In genomic region chr2:155240915-155241314, GRCm38 (mm10) we compare ENCODE assay signal across 9 mouse cellular contexts. TPM values are rescaled to one million over a fixed set of nuclear protein-coding genes. Genes with fewer than 3 reads are reported as not detected.
DNase-seq lines count a peak whose midpoint lies in the region; ATAC-seq and TF ChIP-seq lines count a peak whose summit lies in the region.
"Had no signal": no experiment of that assay in that cellular context is flagged by ENCODE, and none has a peak within 500 bp of the region (broad histone marks: within the 10 kb centered on the region; RNA-seq: fewer than 3 reads in every experiment).

No protein-coding gene starts in this region.

- no peak overlapping the region for H3K4me2 ChIP-seq in liver, embryonic 14.5 days (ENCODE audit: low read depth)
- H3K4me2 ChIP-seq in forebrain, embryonic 12.5 days = no peak overlapping the region

- ATAC-seq in liver, embryonic 14.5 days (ENCODE audit: insufficient read depth) = no peak
- no peak for ATAC-seq in forebrain, embryonic 12.5 days (ENCODE audit: low FRiP score)

- TF ChIP-seq EP300 in liver, embryonic 14.5 days (IDR thresholded peaks at IDR 0.05; ENCODE audit: low read depth) = no peak

- H3K4me3 ChIP-seq in liver, embryonic 14.5 days (ENCODE audit: insufficient read depth in 1 of 2, low read depth in 2 of 2, low read length in 2 of 2) = no peak overlapping the region
- no peak overlapping the region for H3K4me3 ChIP-seq in limb, embryonic 10.5 days
- no peak overlapping the region for H3K4me3 ChIP-seq in forebrain, embryonic 12.5 days (replicated peaks)
- H3K4me3 ChIP-seq: erythroblast, embryonic 14.5 days had no signal

- peaks cover 12% of the 10 kb centered on the region for H3K36me3 ChIP-seq in liver, embryonic 14.5 days (replicated peaks; ENCODE audit: control insufficient read depth, insufficient read depth, low read depth)
- H3K36me3 ChIP-seq in limb, embryonic 10.5 days = peaks cover 51% of the 10 kb centered on the region
- peaks cover 38% of the 10 kb centered on the region for H3K36me3 ChIP-seq in forebrain, embryonic 12.5 days (replicated peaks)

- peak; percentile 14 for DNase-seq in embryo, embryonic 10 days (ENCODE audit: low spot score)
- DNase-seq in embryo, embryonic 11 days = no peak
- peak; percentile 28 to 60 for DNase-seq in urinary bladder, postnatal 36 days (ENCODE audit: low spot score in 2 of 2)
- no peak for DNase-seq in urinary bladder, postnatal 25 days (ENCODE audit: low spot score)
- DNase-seq in liver, embryonic 14.5 days (ENCODE audit: low read depth in 3 of 3, low spot score in 3 of 3) = no peak
- DNase-seq in limb, embryonic 10.5 days (ENCODE audit: low spot score) = no peak
- DNase-seq in left cerebral cortex, adult 8-10 months (ENCODE audit: low spot score in 2 of 2) = no peak

- no peaks in the 10 kb centered on the region for H3K9me3 ChIP-seq in liver, embryonic 14.5 days (ENCODE audit: control insufficient read depth, low read length)
- H3K9me3 ChIP-seq in limb, embryonic 10.5 days (replicated peaks) = no peaks in the 10 kb centered on the region
- H3K9me3 ChIP-seq in forebrain, embryonic 12.5 days = no peaks in the 10 kb centered on the region

- H3K9ac ChIP-seq in liver, embryonic 14.5 days (replicated peaks) = no peak overlapping the region
- H3K9ac ChIP-seq in forebrain, embryonic 12.5 days = no peak overlapping the region

- no peaks in the 10 kb centered on the region for H3K27me3 ChIP-seq in liver, embryonic 14.5 days (ENCODE audit: control insufficient read depth, insufficient read depth, low read length)
- H3K27me3 ChIP-seq in limb, embryonic 10.5 days (ENCODE audit: low read depth, poor library complexity, severe bottlenecking) = no peaks in the 10 kb centered on the region
- no peaks in the 10 kb centered on the region for H3K27me3 ChIP-seq in forebrain, embryonic 12.5 days

- H3K27ac ChIP-seq in liver, embryonic 14.5 days = no peak overlapping the region
- H3K27ac ChIP-seq in limb, embryonic 10.5 days = no peak overlapping the region
- H3K27ac ChIP-seq in forebrain, embryonic 12.5 days = no peak overlapping the region

- TF ChIP-seq CTCF in liver, embryonic 14.5 days (IDR thresholded peaks at IDR 0.05; ENCODE audit: low read depth) = peak; percentile 57

- H3K4me1 ChIP-seq in liver, embryonic 14.5 days (replicated peaks; ENCODE audit: control insufficient read depth in 2 of 2, insufficient read depth in 2 of 2, low read length in 1 of 2) = peaks cover 6 to 7% of the 10 kb centered on the region in 2 experiments
- peaks cover 13% of the 10 kb centered on the region for H3K4me1 ChIP-seq in limb, embryonic 10.5 days
- H3K4me1 ChIP-seq in forebrain, embryonic 12.5 days = peaks cover 12% of the 10 kb centered on the region

- 59% methylated on average over 4 of the region's 4 CpGs for WGBS in liver, embryonic 14.5 days (ENCODE audit: insufficient replicate concordance)
- WGBS in limb, embryonic 10.5 days = 81% methylated on average over 4 of the region's 4 CpGs
- WGBS in forebrain, embryonic 12.5 days = 79% methylated on average over 4 of the region's 4 CpGs

RNA-seq across cellular contexts. Expression of gene Dynlrb1, which starts 4.6 kb away (rescaled TPM):
- 101 and 178 TPM in 2 replicates for polyA plus RNA-seq in liver, embryonic 14.5 days (2012; rRNA removed)
- 149 and 154 TPM in 2 replicates for polyA plus RNA-seq in liver, embryonic 14.5 days (2014; fragmentation: Nextera tagmentation; extraction: Ambion mirVana)
- polyA plus RNA-seq in limb, embryonic 10.5 days (2016; fragmentation: Nextera tagmentation; extraction: Ambion mirVana) = 452 and 454 TPM in 2 replicates
- polyA plus RNA-seq in forebrain, embryonic 12.5 days (2016; fragmentation: Nextera tagmentation; extraction: Ambion mirVana) = 447 and 470 TPM in 2 replicates
- 100 to 1,000 TPM; 217 to 305 (median 251) TPM for total RNA-seq in left cerebral cortex, adult 8-10 months (2022)

RNA-seq across cellular contexts. Expression of gene Map1lc3a, which starts 35.2 kb away (rescaled TPM):
- 7.7 and 9.1 TPM in 2 replicates for polyA plus RNA-seq in liver, embryonic 14.5 days (2012; rRNA removed)
- polyA plus RNA-seq in liver, embryonic 14.5 days (2014; fragmentation: Nextera tagmentation; extraction: Ambion mirVana) = 16.1 and 17.8 TPM in 2 replicates
- 83.8 and 102 TPM in 2 replicates for polyA plus RNA-seq in limb, embryonic 10.5 days (2016; fragmentation: Nextera tagmentation; extraction: Ambion mirVana)
- polyA plus RNA-seq in forebrain, embryonic 12.5 days (2016; fragmentation: Nextera tagmentation; extraction: Ambion mirVana) = 140 and 158 TPM in 2 replicates
- total RNA-seq in left cerebral cortex, adult 8-10 months (2022) = 100 to 1,000 TPM; 303 to 332 (median 311) TPM

Comparison
In these comparisons a context has a peak if more than half of its experiments do, and no peak if none do; other contexts are left out.
1. DNase-seq: peak in embryo, embryonic 10 days (single experiment) and urinary bladder, postnatal 36 days (2 of 2); none in embryo, embryonic 11 days (single experiment), urinary bladder, postnatal 25 days (single experiment), liver, embryonic 14.5 days (0 of 3), limb, embryonic 10.5 days (single experiment) and left cerebral cortex, adult 8-10 months (0 of 2).